Mouse (Mus musculus) kidney, adult 2 months (tissue): ENCODE results near the gene Katna1. TPM values are rescaled to one million over a fixed set of nuclear protein-coding genes. Genes with fewer than 3 reads are reported as not detected.

Source experiments
- DNase-seq: peaks from one replicate; pipeline ENCODE4 v3.0.0; 2021
- H3K27ac ChIP-seq: fragments of 200-500 bp; 2 replicates; pipeline ENCODE4 v1.5.1; 2012; ENCODE audit warnings: low read depth, low read length, control low read depth, inconsistent platforms; ENCODE audit not compliant: insufficient read depth
- H3K27me3 ChIP-seq: fragments of 200-500 bp; replicated peaks from 2 replicates; pipeline ENCODE4 v1.6.1; 2012; ENCODE audit warnings: mild to moderate bottlenecking, moderate library complexity, low read length, inconsistent platforms; ENCODE audit not compliant: control insufficient read depth, insufficient read depth
- H3K36me3 ChIP-seq: fragments of 200-500 bp; 2 replicates; pipeline ENCODE4 v1.6.1; 2012; ENCODE audit warnings: mild to moderate bottlenecking, moderate library complexity, low read length, inconsistent platforms; ENCODE audit not compliant: control insufficient read depth, insufficient read depth
- H3K4me1 ChIP-seq: fragments of 200-500 bp; 2 replicates; pipeline ENCODE4 v1.6.1; 2011; ENCODE audit warnings: low read length; ENCODE audit not compliant: control insufficient read depth, insufficient read depth
- H3K4me3 ChIP-seq: fragments of 200-500 bp; 2 replicates; pipeline ENCODE4 v1.5.1; 2011; ENCODE audit warnings: mild to moderate bottlenecking, low read depth, low read length, control low read depth; ENCODE audit not compliant: insufficient read depth
- CTCF ChIP-seq: fragments of 200-500 bp; conservative IDR thresholded peaks from 2 replicates; pipeline ENCODE4 v1.5.1; 2011; ENCODE audit warnings: low read depth, mild to moderate bottlenecking, control low read depth, low read length, moderate library complexity, mixed read lengths; ENCODE audit not compliant: insufficient read depth, insufficient read length
- POLR2A ChIP-seq: fragments of 200-500 bp; IDR thresholded peaks from one replicate; pipeline ENCODE4 v1.6.1; 2011; ENCODE audit warnings: low read depth, low read length, control low read depth
- WGBS: fragments of 180-500 bp; shearing (Covaris S2); methylation state at CpG from one replicate; pipeline ENCODE4 v1.1.7; 2018; 5-methylcytosine and 5-hydroxymethylcytosine counted together
- polyA plus RNA-seq: library from polyadenylated mRNA; depleted of rRNA; stranded (reverse); fragments of >200 nt; gene quantifications from 2 replicates; pipeline ENCODE4 v1.2.3, GENCODE M21; 2012; rRNA removed

Gene Katna1
- polyA plus RNA-seq, 1 experiment = 4.1 TPM

DNA sequence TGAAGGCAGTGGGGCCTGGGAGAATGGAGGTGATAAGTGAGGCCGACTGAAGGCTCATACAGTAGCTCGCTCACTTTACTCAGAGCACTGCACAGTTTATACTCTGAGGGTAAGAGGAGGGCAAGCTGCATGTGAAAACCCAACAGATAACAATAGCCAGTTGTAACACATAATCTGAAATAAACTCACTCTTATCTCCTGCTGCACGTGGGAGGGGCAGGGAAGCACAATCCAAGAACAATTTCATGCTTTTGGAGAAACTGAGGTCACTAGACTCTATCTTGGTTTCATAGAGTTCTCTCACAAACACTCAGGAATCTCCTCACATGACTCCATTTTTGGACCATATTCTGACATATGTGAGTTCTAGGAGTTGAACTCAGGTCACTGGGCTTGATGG lies 75.5 kb downstream of the Katna1 start:
- 88% methylated on average over 3 of the region's 3 CpGs for WGBS
- no peak overlapping the region for H3K27ac ChIP-seq
- H3K36me3 ChIP-seq = peaks cover 17% of the 10 kb centered on the region
- H3K4me1 ChIP-seq = no peaks in the 10 kb centered on the region
- DNase-seq = no peak
- no peak overlapping the region for H3K4me3 ChIP-seq
- no peaks in the 10 kb centered on the region for H3K27me3 ChIP-seq
- no peak for TF ChIP-seq CTCF
- no peak for TF ChIP-seq POLR2A

- no peak overlapping the region for H3K4me3 ChIP-seq
- no peaks in the 10 kb centered on the region for H3K4me1 ChIP-seq
- 81% methylated on average over 2 of the region's 2 CpGs for WGBS
- no peak for DNase-seq
- no peak overlapping the region for H3K27ac ChIP-seq
- peaks cover 15% of the 10 kb centered on the region for H3K36me3 ChIP-seq
- TF ChIP-seq CTCF = no peak
- no peak for TF ChIP-seq POLR2A
- H3K27me3 ChIP-seq = no peaks in the 10 kb centered on the region
Observed at GRCm38 (mm10) chr10:7802519-7803140, 76.8 kb downstream of the Katna1 start.

DNA sequence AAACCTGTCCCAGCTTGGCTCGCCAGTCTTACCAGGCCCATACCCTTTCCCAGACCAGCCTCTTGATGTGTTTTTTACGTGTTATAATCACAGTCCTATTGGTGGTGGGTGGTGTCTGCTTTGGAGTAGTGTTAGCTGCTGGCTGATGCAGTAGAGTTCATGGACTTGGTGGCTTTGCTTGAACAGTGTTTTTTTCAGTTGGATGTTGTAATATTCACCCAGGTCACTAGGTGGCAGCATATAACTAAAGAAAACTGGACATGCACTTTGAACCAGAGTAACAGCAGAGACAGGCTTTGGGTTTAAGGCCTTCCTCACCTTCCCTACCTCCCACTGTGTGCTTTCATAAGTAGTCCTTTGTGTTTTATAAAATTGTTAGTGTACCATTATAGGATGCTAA lies 84.1 kb downstream of the Katna1 start:
- WGBS = 48% methylated on average over 2 of the region's 2 CpGs
- TF ChIP-seq CTCF = peak; percentile 40
- TF ChIP-seq POLR2A = no peak
- peaks cover 5% of the 10 kb centered on the region; the same call in 1 of the 2 replicates for H3K36me3 ChIP-seq
- no peak overlapping the region for H3K27ac ChIP-seq
- no peak overlapping the region for H3K4me3 ChIP-seq
- H3K27me3 ChIP-seq = no peaks in the 10 kb centered on the region
- H3K4me1 ChIP-seq = no peaks in the 10 kb centered on the region
- DNase-seq = peak; percentile 76

Other genes with a start within 250 kb of the Katna1 start
- gene Lrp11, start 136.2 kb upstream of the Katna1 start, polyA plus RNA-seq = 7.7 and 14.1 TPM in 2 replicates
- 7.1 and 7.6 TPM in 2 replicates for gene Nup43, start 58.5 kb upstream of the Katna1 start, polyA plus RNA-seq
- 34.6 and 38.4 TPM in 2 replicates for gene Pcmt1, start 44.9 kb upstream of the Katna1 start, polyA plus RNA-seq
- 13.8 and 14.5 TPM in 2 replicates for gene Lats1, start 44.8 kb upstream of the Katna1 start, polyA plus RNA-seq
- gene Ginm1, start 66.8 kb downstream of the Katna1 start, polyA plus RNA-seq = 49.0 and 49.8 TPM in 2 replicates
- 4.1 and 6.2 TPM in 2 replicates for gene Ppil4, start 66.9 kb downstream of the Katna1 start, polyA plus RNA-seq
- 0.98 and 1.8 TPM in 2 replicates for gene Zc3h12d, start 106.5 kb downstream of the Katna1 start, polyA plus RNA-seq
- 35.8 and 44.1 TPM in 2 replicates for gene Tab2, start 230.2 kb downstream of the Katna1 start, polyA plus RNA-seq